Mouse (Mus musculus) myocyte (in vitro differentiated cells): ENCODE measurements at regions not wholly inside any gene's neighbourhood (a gene's known extent, or its start where the extent isn't known, plus 50 kb on each side); places are given as distances from the start of the nearest gene placed in this dataset.

Experiments used
- MYOG ChIP-seq, 3 experiments: IDR thresholded peaks; one replicate each; pipeline ENCODE4 v1.6.1; 2011; ENCODE audit warnings: control low read depth in 2 of 3, low read depth in 2 of 3, mild to moderate bottlenecking in 2 of 3; ENCODE audit not compliant: insufficient read length in 2 of 3, control insufficient read depth in 1 of 3, insufficient read depth in 1 of 3
- POLR2A ChIP-seq: IDR thresholded peaks from one replicate; pipeline ENCODE4 v1.6.1; 2011; ENCODE audit warnings: low read depth, mild to moderate bottlenecking, control low read depth, moderate library complexity; ENCODE audit not compliant: insufficient read length
- USF1 ChIP-seq: IDR thresholded peaks from one replicate; pipeline ENCODE4 v1.6.1; 2011; ENCODE audit warnings: low read depth, mild to moderate bottlenecking, control low read depth, moderate library complexity

DNA sequence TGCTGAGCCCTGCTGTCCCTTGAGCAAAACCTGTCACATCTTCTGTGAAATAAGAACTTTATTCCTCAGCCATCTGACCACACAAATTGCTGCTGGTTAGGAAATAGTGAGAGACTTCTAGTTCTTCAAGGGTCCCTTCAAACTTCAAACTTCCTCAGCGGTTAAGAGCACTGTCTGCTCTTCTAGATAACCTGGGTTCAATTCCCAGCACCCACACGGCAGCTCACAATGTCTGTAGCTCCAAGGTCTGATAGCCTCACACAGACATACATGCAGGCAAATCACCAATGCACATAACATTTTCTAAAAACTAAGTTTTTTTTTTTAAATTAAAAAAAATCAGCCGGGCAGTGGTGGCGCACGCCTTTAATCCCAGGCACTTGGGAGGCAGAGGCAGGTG is 407.0 kb upstream of the Smim15 start:
- TF ChIP-seq USF1 (no peak), POLR2A (no peak), MYOG (IDR thresholded peaks at IDR 0.05; ENCODE audit: control insufficient read depth in 1 of 3, insufficient read depth in 1 of 3, insufficient read length in 2 of 3, low read depth in 2 of 3) (no peak)
